9 mouse cellular contexts compared by ENCODE assay signal in the genomic region with DNA sequence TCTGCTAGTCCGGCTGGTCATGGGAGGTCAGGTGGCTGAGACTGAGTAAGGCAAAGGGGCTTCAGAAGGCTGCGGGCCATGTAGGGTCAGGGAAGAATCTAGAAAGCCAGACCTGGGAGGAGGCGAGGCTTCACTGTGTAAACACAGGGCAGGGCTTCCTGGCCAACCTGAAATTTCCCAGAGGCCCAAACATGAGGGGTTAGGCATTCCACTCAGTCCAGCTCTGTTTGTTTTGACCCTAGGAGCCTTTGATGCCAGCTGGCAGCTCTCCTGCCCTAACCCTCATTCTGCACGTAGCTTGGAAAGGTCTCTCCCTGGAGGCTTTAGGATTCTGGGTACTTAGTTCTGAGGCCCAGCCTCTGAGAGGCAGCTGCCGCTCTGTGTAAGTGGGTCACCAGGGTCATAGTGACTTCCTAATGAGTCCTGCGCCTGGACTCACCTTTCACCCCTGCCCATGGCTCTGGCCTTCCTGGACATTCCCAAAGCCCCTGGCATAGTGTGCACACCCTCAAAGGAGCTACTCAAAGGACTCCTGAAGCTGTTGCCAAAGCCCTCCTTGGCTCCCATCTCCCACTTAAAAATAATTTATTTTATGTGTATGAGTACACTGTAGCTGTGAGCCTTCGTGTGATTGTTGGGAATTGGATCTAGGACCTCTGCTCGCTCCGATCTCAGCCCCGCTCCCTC. TPM values are rescaled to one million over a fixed set of nuclear protein-coding genes. Genes with fewer than 3 reads are reported as not detected.
DNase-seq lines count a peak whose midpoint lies in the region; ATAC-seq lines count a peak whose summit lies in the region.
"Had no signal": no experiment of that assay in that cellular context is flagged by ENCODE, and none has a peak within 500 bp of the region (broad histone marks: within the 10 kb centered on the region; RNA-seq: fewer than 3 reads in every experiment).

No protein-coding gene starts in this region.

- no peak for DNase-seq in neural tube, embryonic 10.5 days (ENCODE audit: extremely low spot score, low spot score)
- peak; percentile 53 to 76 for DNase-seq in kidney, postnatal 25 days
- no peak for DNase-seq in B cell, adult 2 months

- 70% methylated on average over 10 of the region's 10 CpGs for WGBS in neural tube, embryonic 13.5 days
- WGBS in heart, embryonic 14.5 days, result 49% methylated on average over 10 of the region's 10 CpGs
- 37% methylated on average over 10 of the region's 10 CpGs for WGBS in stomach, embryonic 14.5 days

- ATAC-seq in neural tube, embryonic 13.5 days (ENCODE audit: low read depth), result no peak
- no peak for ATAC-seq in heart, embryonic 14.5 days (ENCODE audit: insufficient number of reproducible peaks, insufficient read depth, low FRiP score, low read depth)
- peak; percentile 43; the same call in 1 of the 2 replicates for ATAC-seq in stomach, embryonic 14.5 days (ENCODE audit: insufficient number of reproducible peaks, insufficient read depth, low FRiP score, low read depth)
- ATAC-seq in megakaryocyte progenitor cell, adult 5-6 weeks (replicated peaks; ENCODE audit: poor library complexity), result no peak
- no peak for ATAC-seq in CD4-positive, CD25-positive, alpha-beta regulatory T cell, adult 4 months

- peaks cover 18% of the 10 kb centered on the region for H3K4me1 ChIP-seq in neural tube, embryonic 13.5 days (replicated peaks)
- peaks cover 29 to 34% of the 10 kb centered on the region in 2 experiments for H3K4me1 ChIP-seq in heart, embryonic 14.5 days (ENCODE audit: control insufficient read depth in 2 of 2, insufficient read depth in 2 of 2, low read length in 2 of 2)
- peaks cover 16% of the 10 kb centered on the region for H3K4me1 ChIP-seq in stomach, embryonic 14.5 days (ENCODE audit: control insufficient read depth, insufficient read depth, low read length)

- H3K4me2 ChIP-seq in neural tube, embryonic 13.5 days, result no peak overlapping the region
- peak overlapping the region; percentile 41; the same call in 1 of the 2 replicates for H3K4me2 ChIP-seq in heart, embryonic 14.5 days (ENCODE audit: low read length)
- H3K4me2 ChIP-seq in stomach, embryonic 14.5 days (replicated peaks; ENCODE audit: low read depth, low read length), result no peak overlapping the region

- 0 out of 2 replicates have a peak, but pooled peaks cover 1% of the 10 kb centered on the region for H3K36me3 ChIP-seq in neural tube, embryonic 13.5 days
- peaks cover 6% of the 10 kb centered on the region for H3K36me3 ChIP-seq in heart, embryonic 14.5 days (ENCODE audit: control insufficient read depth, insufficient read depth, low read length)
- 0 out of 2 replicates have a peak, but pooled peaks cover under 1% of the 10 kb centered on the region for H3K36me3 ChIP-seq in stomach, embryonic 14.5 days (ENCODE audit: control insufficient read depth, insufficient read depth, low read length)

- H3K27me3 ChIP-seq in neural tube, embryonic 13.5 days, result no peaks in the 10 kb centered on the region
- no peaks in the 10 kb centered on the region for H3K27me3 ChIP-seq in heart, embryonic 14.5 days (ENCODE audit: control insufficient read depth, insufficient read depth, low read length)
- no peaks in the 10 kb centered on the region for H3K27me3 ChIP-seq in stomach, embryonic 14.5 days (ENCODE audit: control insufficient read depth, insufficient read depth, low read length)

- H3K9ac ChIP-seq in neural tube, embryonic 13.5 days, result no peak overlapping the region
- H3K9ac ChIP-seq in heart, embryonic 14.5 days (ENCODE audit: low read length), result peak overlapping the region; percentile 56; the same call in 1 of the 2 replicates
- H3K9ac ChIP-seq in stomach, embryonic 14.5 days (replicated peaks; ENCODE audit: low read depth, low read length), result no peak overlapping the region

- H3K27ac ChIP-seq in neural tube, embryonic 13.5 days (replicated peaks), result peak overlapping the region; percentile 13; the same call in 1 of the 2 replicates
- H3K27ac ChIP-seq in heart, embryonic 14.5 days (replicated peaks in 1 of 2; ENCODE audit: control insufficient read depth in 1 of 2, insufficient read depth in 1 of 2, low read depth in 2 of 2, low read length in 2 of 2), result peak overlapping the region; percentile 47 to 86
- H3K27ac ChIP-seq in stomach, embryonic 14.5 days (ENCODE audit: low read length), result peak overlapping the region; percentile 66; the same call in 1 of the 2 replicates

- H3K4me3 ChIP-seq in neural tube, embryonic 13.5 days, result no peak overlapping the region
- H3K4me3 ChIP-seq in heart, embryonic 14.5 days (ENCODE audit: control insufficient read depth in 1 of 2, insufficient read depth in 1 of 2, low read depth in 1 of 2, low read length in 2 of 2), result no peak overlapping the region
- H3K4me3 ChIP-seq in stomach, embryonic 14.5 days (ENCODE audit: low read depth, low read length), result no peak overlapping the region
- H3K4me3 ChIP-seq: erythroblast, embryonic 14.5 days had no signal

- no peaks in the 10 kb centered on the region for H3K9me3 ChIP-seq in neural tube, embryonic 13.5 days
- no peaks in the 10 kb centered on the region for H3K9me3 ChIP-seq in heart, embryonic 14.5 days (ENCODE audit: control insufficient read depth, low read length)
- no peaks in the 10 kb centered on the region for H3K9me3 ChIP-seq in stomach, embryonic 14.5 days (ENCODE audit: control insufficient read depth, low read depth, low read length)

RNA-seq across cellular contexts. Expression of a gene that starts 2.7 kb away (rescaled TPM):
- 750 and 762 TPM in 2 replicates for polyA plus RNA-seq in neural tube, embryonic 13.5 days (2015; fragmentation: Nextera tagmentation; extraction: Ambion mirVana)
- polyA plus RNA-seq in heart, embryonic 14.5 days (2014; fragmentation: Nextera tagmentation; extraction: Ambion mirVana), result 989 and 1,200 TPM in 2 replicates
- polyA plus RNA-seq in stomach, embryonic 14.5 days (2014; fragmentation: Nextera tagmentation; extraction: Ambion mirVana), result 871 and 937 TPM in 2 replicates
- total RNA-seq in megakaryocyte progenitor cell, adult 5-6 weeks (2015), result 441 and 471 TPM in 2 replicates
- 272 TPM in 2 replicates for total RNA-seq in megakaryocyte progenitor cell, adult 5-6 weeks (2017)
- polyA plus RNA-seq in CD4-positive, CD25-positive, alpha-beta regulatory T cell, adult 4 months (2017; shearing (Covaris generic)), result 100 to 1,000 TPM; 127 to 129 TPM

RNA-seq across cellular contexts. Expression of a gene that starts 12.8 kb away (rescaled TPM):
- 0.69 and 1.5 TPM in 2 replicates for polyA plus RNA-seq in neural tube, embryonic 13.5 days (2015; fragmentation: Nextera tagmentation; extraction: Ambion mirVana)
- polyA plus RNA-seq in heart, embryonic 14.5 days (2014; fragmentation: Nextera tagmentation; extraction: Ambion mirVana), result 0.77 and 0.94 TPM in 2 replicates
- polyA plus RNA-seq in stomach, embryonic 14.5 days (2014; fragmentation: Nextera tagmentation; extraction: Ambion mirVana), result 1.0 and 1.6 TPM in 2 replicates
- 0.29 and 0.49 TPM in 2 replicates for total RNA-seq in megakaryocyte progenitor cell, adult 5-6 weeks (2015)
- total RNA-seq in megakaryocyte progenitor cell, adult 5-6 weeks (2017), result 1.1 and 2.8 TPM in 2 replicates
- polyA plus RNA-seq in CD4-positive, CD25-positive, alpha-beta regulatory T cell, adult 4 months (2017; shearing (Covaris generic)), result 1 to 10 TPM in 1 of 2 experiments, under 1 TPM in 1; 0.49 to 1.1 TPM

RNA-seq across cellular contexts. Expression of a gene that starts 14.8 kb away (rescaled TPM):
- polyA plus RNA-seq in neural tube, embryonic 13.5 days (2015; fragmentation: Nextera tagmentation; extraction: Ambion mirVana), result 0.78 and 0.83 TPM in 2 replicates
- 0.05 and 0.19 TPM in 2 replicates for polyA plus RNA-seq in heart, embryonic 14.5 days (2014; fragmentation: Nextera tagmentation; extraction: Ambion mirVana)
- 0.10 and 0.25 TPM in 2 replicates for polyA plus RNA-seq in stomach, embryonic 14.5 days (2014; fragmentation: Nextera tagmentation; extraction: Ambion mirVana)
- total RNA-seq in megakaryocyte progenitor cell, adult 5-6 weeks (2015), result not detected in 2 replicates
- total RNA-seq in megakaryocyte progenitor cell, adult 5-6 weeks (2017), result not detected in 2 replicates
- polyA plus RNA-seq in CD4-positive, CD25-positive, alpha-beta regulatory T cell, adult 4 months (2017; shearing (Covaris generic)), result not detected

RNA-seq across cellular contexts. Expression of a gene that starts 19.6 kb away (rescaled TPM):
- 98.3 and 98.7 TPM in 2 replicates for polyA plus RNA-seq in neural tube, embryonic 13.5 days (2015; fragmentation: Nextera tagmentation; extraction: Ambion mirVana)
- 106 and 109 TPM in 2 replicates for polyA plus RNA-seq in heart, embryonic 14.5 days (2014; fragmentation: Nextera tagmentation; extraction: Ambion mirVana)
- 88.7 and 93.6 TPM in 2 replicates for polyA plus RNA-seq in stomach, embryonic 14.5 days (2014; fragmentation: Nextera tagmentation; extraction: Ambion mirVana)
- 69.2 and 79.0 TPM in 2 replicates for total RNA-seq in megakaryocyte progenitor cell, adult 5-6 weeks (2015)
- total RNA-seq in megakaryocyte progenitor cell, adult 5-6 weeks (2017), result 154 and 169 TPM in 2 replicates
- 10 to 100 TPM; 20.8 to 27.3 TPM for polyA plus RNA-seq in CD4-positive, CD25-positive, alpha-beta regulatory T cell, adult 4 months (2017; shearing (Covaris generic))

RNA-seq across cellular contexts. Expression of a gene that starts 32.4 kb away (rescaled TPM):
- 82.3 and 90.2 TPM in 2 replicates for polyA plus RNA-seq in neural tube, embryonic 13.5 days (2015; fragmentation: Nextera tagmentation; extraction: Ambion mirVana)
- polyA plus RNA-seq in heart, embryonic 14.5 days (2014; fragmentation: Nextera tagmentation; extraction: Ambion mirVana), result 44.5 and 48.2 TPM in 2 replicates
- polyA plus RNA-seq in stomach, embryonic 14.5 days (2014; fragmentation: Nextera tagmentation; extraction: Ambion mirVana), result 64.5 and 64.8 TPM in 2 replicates
- 8.3 and 10.2 TPM in 2 replicates for total RNA-seq in megakaryocyte progenitor cell, adult 5-6 weeks (2015)
- 8.2 and 10.4 TPM in 2 replicates for total RNA-seq in megakaryocyte progenitor cell, adult 5-6 weeks (2017)
- 10 to 100 TPM; 16.6 to 19.5 TPM for polyA plus RNA-seq in CD4-positive, CD25-positive, alpha-beta regulatory T cell, adult 4 months (2017; shearing (Covaris generic))

Comparison
In these comparisons a context has a peak if more than half of its experiments do, and no peak if none do; other contexts are left out.
1. H3K27ac ChIP-seq: peak in every context shown above with its lines; median percentile 66 in heart, embryonic 14.5 days; 66 in stomach, embryonic 14.5 days; 13 in neural tube, embryonic 13.5 days.
2. DNase-seq: peak in kidney, postnatal 25 days (2 of 2); none in neural tube, embryonic 10.5 days (single experiment) and B cell, adult 2 months (0 of 2).